Mouse (Mus musculus) intestine, embryonic 14.5 days (tissue): ENCODE measurements around the gene Agpat3. TPM values are rescaled to one million over a fixed set of nuclear protein-coding genes. Genes with fewer than 3 reads are reported as not detected.

Source experiments
- ATAC-seq: fragments of 200-750 bp; cut with Nextera tagmentation; replicated peaks from 2 replicates; pipeline ENCODE4 v1.8.0; 2017; ENCODE audit warnings: low read depth, moderate number of reproducible peaks, moderate TSS enrichment, moderate library complexity; ENCODE audit not compliant: low FRiP score, low TSS enrichment
- DNase-seq: peaks from one replicate; pipeline ENCODE4 v3.0.0-alpha.2; 2018; ENCODE audit warnings: low spot score
- H3K27ac ChIP-seq: fragments of 300-500 bp; sonication (generic); 2 replicates; pipeline ENCODE4 v1.5.1; 2014; ENCODE audit warnings: low read depth, mild to moderate bottlenecking, control low read depth
- H3K27me3 ChIP-seq: fragments of 300-500 bp; sonication (generic); replicated peaks from 2 replicates; pipeline ENCODE4 v1.6.1; 2014; ENCODE audit warnings: low read length, control low read depth; ENCODE audit not compliant: control insufficient read depth, insufficient read depth
- H3K36me3 ChIP-seq: fragments of 300-500 bp; sonication (generic); 2 replicates; pipeline ENCODE4 v1.6.1; 2014; ENCODE audit warnings: low read length, control low read depth; ENCODE audit not compliant: control insufficient read depth, insufficient read depth
- H3K4me1 ChIP-seq: fragments of 300-500 bp; sonication (generic); replicated peaks from 2 replicates; pipeline ENCODE4 v1.6.1; 2014; ENCODE audit warnings: low read length, control low read depth, mixed read lengths; ENCODE audit not compliant: control insufficient read depth, insufficient read depth
- H3K4me2 ChIP-seq: fragments of 300-500 bp; sonication (generic); 2 replicates; pipeline ENCODE4 v1.6.1; 2014; ENCODE audit warnings: low read length
- H3K4me3 ChIP-seq: fragments of 300-500 bp; sonication (generic); 2 replicates; pipeline ENCODE4 v1.5.1; 2014; ENCODE audit warnings: low read depth, low read length, control low read depth, mixed read lengths
- H3K9ac ChIP-seq: fragments of 300-500 bp; sonication (generic); 2 replicates; pipeline ENCODE4 v1.6.1; 2014; ENCODE audit warnings: mild to moderate bottlenecking, low read length
- H3K9me3 ChIP-seq: fragments of 300-500 bp; sonication (generic); 2 replicates; pipeline ENCODE4 v1.6.1; 2016; ENCODE audit warnings: low read length, control low read depth; ENCODE audit not compliant: control insufficient read depth
- WGBS: fragments of 180-500 bp; shearing (Covaris S2); extraction: QIAGEN DNeasy Blood & Tissue Kit; methylation state at CpG from one replicate; pipeline ENCODE4 v1.1.7; 2014; 5-methylcytosine and 5-hydroxymethylcytosine counted together
- polyA plus RNA-seq: library from polyadenylated mRNA; unstranded; fragments of >200 nt; fragmentation: Nextera tagmentation; extraction: Ambion mirVana; gene quantifications from 2 replicates; pipeline ENCODE4 v1.2.1, GENCODE M21; 2014

Gene Agpat3
- polyA plus RNA-seq, 1 experiment from 2014 or later = 59.2 TPM

DNA sequence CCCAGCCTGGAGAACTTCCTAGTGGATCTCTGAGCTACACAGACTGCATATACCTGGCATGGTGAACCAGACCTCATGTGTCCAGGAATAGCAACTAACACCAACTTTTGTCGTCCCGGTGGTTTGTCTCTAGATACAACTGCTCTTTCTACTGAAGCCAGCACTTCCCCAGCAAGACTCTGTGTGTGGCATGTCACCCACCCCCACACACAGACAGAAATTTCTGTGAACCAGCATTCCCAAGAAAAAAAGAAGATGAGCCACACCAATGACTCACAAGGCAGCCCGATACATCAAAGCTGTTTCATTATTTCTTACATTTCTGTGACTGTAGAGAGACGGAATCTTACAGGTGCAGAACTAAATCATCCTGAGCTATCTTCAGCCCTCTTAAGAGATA is 52.2 kb downstream of the Agpat3 start:
- no peaks in the 10 kb centered on the region for H3K9me3 ChIP-seq
- H3K36me3 ChIP-seq = no peaks in the 10 kb centered on the region
- no peaks in the 10 kb centered on the region for H3K27me3 ChIP-seq
- H3K9ac ChIP-seq = no peak overlapping the region
- 95% methylated on average over 4 of the region's 4 CpGs for WGBS
- ATAC-seq (no peak), DNase-seq (no peak)
- H3K4me1 ChIP-seq = no peaks in the 10 kb centered on the region
- no peak overlapping the region for H3K4me2 ChIP-seq
- H3K27ac ChIP-seq = no peak overlapping the region
- H3K4me3 ChIP-seq = no peak overlapping the region

DNA sequence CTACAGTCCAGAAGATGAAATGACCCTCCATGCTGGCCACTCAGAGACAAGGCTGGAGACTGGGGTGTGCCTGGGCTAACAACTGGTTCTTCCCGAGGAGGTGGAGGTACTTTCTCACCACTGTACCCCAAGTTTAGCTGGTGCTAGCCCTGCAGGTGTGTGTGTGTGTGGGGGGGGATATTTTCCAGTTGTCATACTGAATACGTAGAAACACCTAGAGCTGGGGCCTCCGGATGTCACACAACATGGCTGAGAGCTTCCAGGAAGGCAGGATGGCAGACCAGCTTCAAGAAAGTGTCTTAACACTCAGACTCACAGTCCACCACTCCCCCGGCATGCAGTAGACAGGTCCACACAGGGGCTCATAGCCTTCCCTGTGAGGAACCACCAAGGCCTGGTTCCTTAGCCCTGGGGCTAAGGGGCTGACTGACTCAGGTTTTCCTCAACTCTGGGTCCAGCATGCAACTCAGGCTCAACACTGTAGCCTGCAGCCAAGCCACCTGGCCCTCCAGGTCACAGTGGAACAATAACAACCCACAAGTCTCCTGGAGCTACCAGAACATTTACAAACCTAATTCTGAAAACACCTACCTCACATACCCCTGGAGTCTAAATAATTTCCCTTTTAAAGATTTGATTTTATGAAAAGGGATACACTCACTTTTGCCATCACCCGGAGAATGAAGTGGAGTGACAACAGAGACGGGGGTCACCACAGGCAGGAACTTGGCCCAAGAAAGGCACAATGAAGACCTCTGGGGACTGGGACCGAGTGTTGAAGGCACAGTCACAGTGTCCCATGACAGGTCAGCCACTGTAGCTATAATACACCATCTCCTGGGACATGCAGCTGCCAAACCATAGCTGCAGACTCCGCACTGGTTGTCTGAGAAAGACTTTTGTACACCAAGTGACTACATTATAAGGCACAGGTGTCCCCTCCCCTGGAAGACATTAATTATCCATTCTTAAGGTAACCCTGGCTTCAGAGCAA is 53.3 kb downstream of the Agpat3 start:
- 89% methylated on average over 8 of the region's 8 CpGs for WGBS
- Histone ChIP-seq H3K27me3 (no peaks in the 10 kb centered on the region), H3K27ac (peak overlapping the region; percentile 24; the same call in 1 of the 2 replicates), H3K4me2 (no peak overlapping the region), H3K9ac (no peak overlapping the region), H3K4me1 (no peaks in the 10 kb centered on the region), H3K4me3 (no peak overlapping the region), H3K9me3 (no peaks in the 10 kb centered on the region), H3K36me3 (no peaks in the 10 kb centered on the region)
- DNase-seq (no peak), ATAC-seq (no peak)

DNA sequence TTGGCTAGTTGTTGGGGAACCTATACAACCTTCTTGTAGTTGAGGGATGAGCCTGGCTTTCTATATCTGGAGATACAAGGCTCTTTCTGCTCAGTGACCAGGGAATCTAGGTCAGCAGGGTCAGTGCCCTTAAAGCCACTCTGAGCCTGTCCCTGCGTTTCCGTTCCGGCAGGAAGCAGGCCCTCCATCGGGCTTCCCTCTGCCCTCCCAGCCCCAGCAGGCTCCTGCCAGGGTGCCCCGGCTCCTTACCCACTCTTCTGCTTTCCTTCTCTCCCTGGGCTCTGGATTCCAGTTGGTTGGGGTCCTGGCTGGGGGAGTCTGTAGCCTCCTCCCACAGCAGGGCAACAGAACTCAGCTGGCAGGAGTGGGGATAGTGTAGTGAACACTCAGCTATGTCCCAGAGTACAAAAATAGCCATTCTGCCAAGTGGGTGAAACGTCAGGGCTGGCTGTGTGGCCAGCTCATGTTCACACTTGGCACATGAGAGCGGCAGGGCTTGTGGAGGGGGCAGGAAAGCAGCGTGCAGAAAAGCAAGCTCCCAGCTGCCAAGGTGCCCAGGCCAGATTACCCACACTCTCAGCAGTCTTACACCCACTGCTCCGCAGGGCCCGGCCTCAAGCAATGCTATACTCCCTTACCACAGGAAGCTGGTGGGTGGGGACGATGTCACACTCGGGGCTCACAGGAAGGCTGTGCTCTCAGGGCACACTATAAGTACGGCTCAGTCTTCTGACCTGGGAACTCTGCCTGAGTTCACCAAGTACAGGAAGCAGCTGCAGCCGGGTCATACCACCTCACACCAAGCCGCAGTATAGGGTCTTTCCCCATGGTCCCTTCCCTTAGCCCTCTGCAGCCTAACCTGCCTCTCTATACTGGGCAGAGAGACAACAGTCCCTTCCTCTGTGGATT is 54.5 kb downstream of the Agpat3 start:
- Histone ChIP-seq H3K4me1 (no peaks in the 10 kb centered on the region), H3K9me3 (no peaks in the 10 kb centered on the region), H3K4me3 (no peak overlapping the region), H3K9ac (no peak overlapping the region), H3K4me2 (no peak overlapping the region), H3K27me3 (no peaks in the 10 kb centered on the region), H3K36me3 (no peaks in the 10 kb centered on the region), H3K27ac (peak overlapping the region; percentile 24; the same call in 1 of the 2 replicates)
- DNase-seq = no peak
- peak; percentile 28; the same call in 1 of the 2 replicates for ATAC-seq
- 71% methylated on average over 15 of the region's 15 CpGs for WGBS

- H3K4me2 ChIP-seq = no peak overlapping the region
- no peak overlapping the region for H3K27ac ChIP-seq
- H3K9me3 ChIP-seq = no peaks in the 10 kb centered on the region
- H3K27me3 ChIP-seq = no peaks in the 10 kb centered on the region
- WGBS = 65% methylated on average over 4 of the region's 4 CpGs
- no peak overlapping the region for H3K4me3 ChIP-seq
- no peaks in the 10 kb centered on the region for H3K4me1 ChIP-seq
- H3K9ac ChIP-seq = no peak overlapping the region
- no peak for DNase-seq
- ATAC-seq = no peak
- no peaks in the 10 kb centered on the region for H3K36me3 ChIP-seq
Observed at GRCm38 (mm10) chr10:78296980-78297379, 55.3 kb downstream of the Agpat3 start.

DNA sequence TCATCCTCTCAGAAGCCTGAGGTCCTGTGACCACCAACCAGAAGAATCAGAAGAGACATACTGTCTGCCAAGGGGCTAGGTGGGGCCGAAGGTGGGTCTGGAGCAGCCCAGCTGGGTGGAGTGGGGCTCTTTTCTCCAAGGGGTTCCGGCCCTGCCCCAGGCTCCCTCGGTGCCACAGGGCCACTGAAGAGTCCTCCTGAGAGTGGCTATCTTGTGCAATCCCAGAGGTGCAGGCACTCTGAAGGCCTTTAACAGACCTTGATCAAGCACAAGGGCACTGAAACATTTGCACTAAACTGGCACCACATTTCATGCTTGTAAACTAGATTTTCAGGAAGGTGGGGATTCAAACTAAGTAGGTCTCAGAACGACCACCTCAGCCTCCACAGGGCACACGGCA is 55.9 kb downstream of the Agpat3 start:
- no peak overlapping the region for H3K4me3 ChIP-seq
- H3K9ac ChIP-seq = no peak overlapping the region
- H3K36me3 ChIP-seq = no peaks in the 10 kb centered on the region
- WGBS = 90% methylated on average over 5 of the region's 5 CpGs
- DNase-seq (no peak), ATAC-seq (no peak)
- H3K4me2 ChIP-seq = no peak overlapping the region
- no peaks in the 10 kb centered on the region for H3K9me3 ChIP-seq
- H3K27ac ChIP-seq = no peak overlapping the region
- H3K27me3 ChIP-seq = no peaks in the 10 kb centered on the region
- H3K4me1 ChIP-seq = no peaks in the 10 kb centered on the region

- ATAC-seq (no peak), DNase-seq (no peak)
- H3K27me3 ChIP-seq = no peaks in the 10 kb centered on the region
- H3K4me3 ChIP-seq = no peak overlapping the region
- 50% methylated on average over 1 of the region's 1 CpGs for WGBS
- H3K4me2 ChIP-seq = no peak overlapping the region
- no peak overlapping the region for H3K9ac ChIP-seq
- no peaks in the 10 kb centered on the region for H3K36me3 ChIP-seq
- H3K4me1 ChIP-seq = no peaks in the 10 kb centered on the region
- no peaks in the 10 kb centered on the region for H3K9me3 ChIP-seq
- H3K27ac ChIP-seq = no peak overlapping the region
Observed at GRCm38 (mm10) chr10:78293576-78293975, 58.7 kb downstream of the Agpat3 start.

DNA sequence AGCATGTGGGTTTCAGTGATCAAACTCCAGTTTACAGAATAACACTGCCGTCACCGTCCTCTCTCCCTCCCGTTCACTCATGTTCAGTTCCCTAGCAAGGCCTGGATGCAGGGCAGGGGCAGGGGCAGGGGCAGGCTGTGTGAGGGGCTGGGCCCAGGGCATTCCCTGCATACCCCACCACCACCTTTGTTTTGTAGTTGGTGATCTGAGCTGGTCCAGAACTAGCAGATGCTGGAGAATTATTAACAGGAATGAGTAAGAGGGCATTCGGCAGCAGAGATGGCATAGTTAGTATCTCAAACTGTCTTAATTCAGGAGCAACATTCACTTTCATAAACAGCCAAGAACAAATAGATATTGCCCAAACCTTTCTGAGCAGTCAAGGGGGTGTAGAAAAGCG is 59.9 kb downstream of the Agpat3 start:
- Histone ChIP-seq H3K4me1 (no peaks in the 10 kb centered on the region), H3K9ac (no peak overlapping the region), H3K27me3 (no peaks in the 10 kb centered on the region), H3K9me3 (no peaks in the 10 kb centered on the region), H3K4me2 (no peak overlapping the region), H3K36me3 (peaks cover 6% of the 10 kb centered on the region), H3K27ac (no peak overlapping the region), H3K4me3 (no peak overlapping the region)
- 83% methylated on average over 5 of the region's 5 CpGs for WGBS
- ATAC-seq (no peak), DNase-seq (no peak)

- Histone ChIP-seq H3K4me2 (no peak overlapping the region), H3K36me3 (peaks cover 16% of the 10 kb centered on the region), H3K27ac (no peak overlapping the region), H3K9ac (no peak overlapping the region), H3K27me3 (no peaks in the 10 kb centered on the region), H3K4me1 (no peaks in the 10 kb centered on the region), H3K9me3 (no peaks in the 10 kb centered on the region), H3K4me3 (no peak overlapping the region)
- no peak for ATAC-seq
- 81% methylated on average over 8 of the region's 8 CpGs for WGBS
- no peak for DNase-seq
Observed at GRCm38 (mm10) chr10:78290730-78291535, 61.4 kb downstream of the Agpat3 start.
